Mouse (Mus musculus) heart, adult 2 months (tissue): ENCODE results near the gene Gm29427.

ENCODE experiments used
- EP300 ChIP-seq: fragments of 200-500 bp; IDR thresholded peaks from 2 replicates; pipeline ENCODE4 v1.6.1; 2011; ENCODE audit warnings: low read depth, low read length, control low read depth; ENCODE audit not compliant: insufficient read depth
- POLR2A ChIP-seq: fragments of 200-500 bp; IDR thresholded peaks from 2 replicates; pipeline ENCODE4 v1.6.1; 2011; ENCODE audit warnings: mild to moderate bottlenecking, low read depth, low read length, control low read depth; ENCODE audit not compliant: insufficient read depth

- TF ChIP-seq POLR2A (no peak), EP300 (no peak)
Measured at GRCm38 (mm10) chr1:130726396-130726795, 10.8 kb upstream of the Gm29427 start.
